Mouse (Mus musculus): ENCODE measurements at regions not wholly inside any gene's neighbourhood (a gene's known extent, or its start where the extent isn't known, plus 50 kb on each side); places are given as distances from the start of the nearest gene placed in this dataset.
A peak's percentile ranks its signal among the peaks of the same experiment; 100 is the strongest.

- Histone ChIP-seq H3K36me3 (ENCODE audit: control insufficient read depth, insufficient read depth, low read length) (no peaks in the 10 kb centered on the region), H3K27me3 (ENCODE audit: control insufficient read depth, insufficient read depth, low read length) (no peaks in the 10 kb centered on the region), H3K9me3 (ENCODE audit: control insufficient read depth, low read length) (no peaks in the 10 kb centered on the region), H3K9ac (ENCODE audit: low read length) (no peak overlapping the region), H3K4me3 (ENCODE audit: low read depth, low read length) (no peak overlapping the region), H3K27ac (replicated peaks) (no peak overlapping the region), H3K4me2 (replicated peaks; ENCODE audit: low read depth) (no peak overlapping the region), H3K4me1 (replicated peaks; ENCODE audit: control insufficient read depth, insufficient read depth) (no peaks in the 10 kb centered on the region)
- no peak for TF ChIP-seq CTCF (IDR thresholded peaks at IDR 0.05; ENCODE audit: low read depth)
- TF ChIP-seq EP300 (optimal IDR thresholded peaks at IDR 0.05) = no peak
- ATAC-seq (ENCODE audit: low FRiP score, low TSS enrichment) = no peak
- WGBS = 62% methylated on average over 4 of the region's 4 CpGs
- no peak for DNase-seq (ENCODE audit: low spot score)
Measured at GRCm38 (mm10) chr1:149014559-149014958, 946.5 kb downstream of the Pla2g4a start.

GRCm38 (mm10) chr1:149010767-149011166, 950.3 kb downstream of the Pla2g4a start:
- ATAC-seq (ENCODE audit: low FRiP score, low TSS enrichment) = no peak

GRCm38 (mm10) chr1:149000092-149000491, 961.0 kb downstream of the Pla2g4a start:
- Histone ChIP-seq H3K36me3 (ENCODE audit: control insufficient read depth, insufficient read depth, low read length) (no peaks in the 10 kb centered on the region), H3K4me1 (replicated peaks; ENCODE audit: control insufficient read depth, insufficient read depth) (no peaks in the 10 kb centered on the region), H3K9ac (ENCODE audit: low read length) (no peak overlapping the region), H3K27me3 (ENCODE audit: control insufficient read depth, insufficient read depth, low read length) (no peaks in the 10 kb centered on the region), H3K4me2 (replicated peaks; ENCODE audit: low read depth) (no peak overlapping the region), H3K27ac (replicated peaks) (no peak overlapping the region), H3K4me3 (ENCODE audit: low read depth, low read length) (no peak overlapping the region), H3K9me3 (ENCODE audit: control insufficient read depth, low read length) (no peaks in the 10 kb centered on the region)
- 50% methylated on average over 3 of the region's 3 CpGs for WGBS
- no peak for ATAC-seq (ENCODE audit: low FRiP score, low TSS enrichment)
- no peak for TF ChIP-seq EP300 (optimal IDR thresholded peaks at IDR 0.05)
- TF ChIP-seq CTCF (IDR thresholded peaks at IDR 0.05; ENCODE audit: low read depth) = no peak
- no peak for DNase-seq (ENCODE audit: low spot score)

More at GRCm38 (mm10) chr1:149010767-149011166, 950.3 kb downstream of the Pla2g4a start:
- no peak for DNase-seq (ENCODE audit: low spot score)
- H3K27me3 ChIP-seq (ENCODE audit: control insufficient read depth, insufficient read depth, low read length) = no peaks in the 10 kb centered on the region
- H3K9ac ChIP-seq (ENCODE audit: low read length) = no peak overlapping the region
- no peak for TF ChIP-seq CTCF (IDR thresholded peaks at IDR 0.05; ENCODE audit: low read depth)
- no peak for TF ChIP-seq EP300 (optimal IDR thresholded peaks at IDR 0.05)
- no peak overlapping the region for H3K4me2 ChIP-seq (replicated peaks; ENCODE audit: low read depth)
- H3K4me3 ChIP-seq (ENCODE audit: low read depth, low read length) = no peak overlapping the region
- no peaks in the 10 kb centered on the region for H3K4me1 ChIP-seq (replicated peaks; ENCODE audit: control insufficient read depth, insufficient read depth)
- no peaks in the 10 kb centered on the region for H3K9me3 ChIP-seq (ENCODE audit: control insufficient read depth, low read length)
- no peaks in the 10 kb centered on the region for H3K36me3 ChIP-seq (ENCODE audit: control insufficient read depth, insufficient read depth, low read length)
- H3K27ac ChIP-seq (replicated peaks) = no peak overlapping the region

GRCm38 (mm10) chr1:148993586-148993985, 967.5 kb downstream of the Pla2g4a start:
- no peaks in the 10 kb centered on the region for H3K9me3 ChIP-seq (ENCODE audit: control insufficient read depth, low read length)
- no peak overlapping the region for H3K4me2 ChIP-seq (replicated peaks; ENCODE audit: low read depth)
- no peak overlapping the region for H3K4me3 ChIP-seq (ENCODE audit: low read depth, low read length)
- no peaks in the 10 kb centered on the region for H3K27me3 ChIP-seq (ENCODE audit: control insufficient read depth, insufficient read depth, low read length)
- ATAC-seq (ENCODE audit: low FRiP score, low TSS enrichment) (no peak), DNase-seq (ENCODE audit: low spot score) (no peak)
- TF ChIP-seq EP300 (optimal IDR thresholded peaks at IDR 0.05) (no peak), CTCF (IDR thresholded peaks at IDR 0.05; ENCODE audit: low read depth) (peak; percentile 75)
- H3K9ac ChIP-seq (ENCODE audit: low read length) = no peak overlapping the region
- H3K4me1 ChIP-seq (replicated peaks; ENCODE audit: control insufficient read depth, insufficient read depth) = no peaks in the 10 kb centered on the region
- no peaks in the 10 kb centered on the region for H3K36me3 ChIP-seq (ENCODE audit: control insufficient read depth, insufficient read depth, low read length)
- no peak overlapping the region for H3K27ac ChIP-seq (replicated peaks)
- 55% methylated on average over 1 of the region's 1 CpGs for WGBS

- Histone ChIP-seq H3K9ac (ENCODE audit: low read length) (no peak overlapping the region), H3K27ac (replicated peaks) (no peak overlapping the region), H3K4me3 (ENCODE audit: low read depth, low read length) (no peak overlapping the region), H3K9me3 (ENCODE audit: control insufficient read depth, low read length) (no peaks in the 10 kb centered on the region), H3K4me2 (replicated peaks; ENCODE audit: low read depth) (no peak overlapping the region), H3K27me3 (ENCODE audit: control insufficient read depth, insufficient read depth, low read length) (no peaks in the 10 kb centered on the region), H3K4me1 (replicated peaks; ENCODE audit: control insufficient read depth, insufficient read depth) (no peaks in the 10 kb centered on the region), H3K36me3 (ENCODE audit: control insufficient read depth, insufficient read depth, low read length) (no peaks in the 10 kb centered on the region)
- TF ChIP-seq CTCF (IDR thresholded peaks at IDR 0.05; ENCODE audit: low read depth) (no peak), EP300 (optimal IDR thresholded peaks at IDR 0.05) (no peak)
- WGBS = 81% methylated on average over 5 of the region's 5 CpGs
- no peak for ATAC-seq (ENCODE audit: low FRiP score, low TSS enrichment)
- DNase-seq (ENCODE audit: low spot score) = no peak
Measured at GRCm38 (mm10) chr1:148977377-148977776, 983.7 kb downstream of the Pla2g4a start.

GRCm38 (mm10) chr1:148965358-148965757, 995.7 kb downstream of the Pla2g4a start:
- TF ChIP-seq CTCF (IDR thresholded peaks at IDR 0.05; ENCODE audit: low read depth) (no peak), EP300 (optimal IDR thresholded peaks at IDR 0.05) (no peak)
- DNase-seq (ENCODE audit: low spot score) = no peak
- H3K9me3 ChIP-seq (ENCODE audit: control insufficient read depth, low read length) = no peaks in the 10 kb centered on the region
- ATAC-seq (ENCODE audit: low FRiP score, low TSS enrichment) = no peak
- H3K9ac ChIP-seq (ENCODE audit: low read length) = no peak overlapping the region
- no peaks in the 10 kb centered on the region for H3K36me3 ChIP-seq (ENCODE audit: control insufficient read depth, insufficient read depth, low read length)
- no peak overlapping the region for H3K4me3 ChIP-seq (ENCODE audit: low read depth, low read length)
- H3K27me3 ChIP-seq (ENCODE audit: control insufficient read depth, insufficient read depth, low read length) = no peaks in the 10 kb centered on the region
- no peak overlapping the region for H3K27ac ChIP-seq (replicated peaks)
- no peak overlapping the region for H3K4me2 ChIP-seq (replicated peaks; ENCODE audit: low read depth)
- no peaks in the 10 kb centered on the region for H3K4me1 ChIP-seq (replicated peaks; ENCODE audit: control insufficient read depth, insufficient read depth)
